Mouse (Mus musculus) Patski (cell line): ENCODE results near the gene Angptl1. TPM values are rescaled to one million over a fixed set of nuclear protein-coding genes. Genes with fewer than 3 reads are reported as not detected.

Experiments
- ATAC-seq: fragments of 100-300 bp; one replicate; pipeline ENCODE4 v1.8.0; 2021
- CTCF ChIA-PET: fragments of 350-600 bp; sonication (Branson Sonifier 250); formaldehyde crosslinking; loops from one replicate; lab custom pipeline; 2022; ENCODE audit warnings: inconsistent platforms; lab: Charles Lee
- POLR2A ChIA-PET: fragments of 350-600 bp; sonication (Branson Sonifier 250); formaldehyde crosslinking; loops from one replicate; lab custom pipeline; 2022; ENCODE audit warnings: antibody characterized with exemption, inconsistent platforms; lab: Charles Lee
- DNase-seq: peaks from one replicate; pipeline ENCODE4 v3.0.0-alpha.2; 2011; ENCODE audit warnings: low read depth, low spot score
- H3K27me3 ChIP-seq: fragments of 371-371 bp; one replicate; pipeline ENCODE4 v1.5.1; 2021
- CTCF ChIP-seq: fragments of 100-300 bp; IDR thresholded peaks from one replicate; pipeline ENCODE4 v1.5.1; 2021
- in situ Hi-C: fragments of 300-500 bp; cut with MboI; formaldehyde crosslinking; loops from 3 replicates; pipeline ENCODE4 v1.11.1; 2018; ENCODE audit warnings: low pct_unique_long_range_greater_than_20kb, mixed read lengths
- polyA plus RNA-seq: library from polyadenylated mRNA; unstranded; gene quantifications from one replicate; pipeline ENCODE4 v1.2.3, GENCODE M21; 2021

Gene Angptl1
- polyA plus RNA-seq, 1 experiment from 2014 or later = 0.10 TPM

- CTCF ChIA-PET = no interaction called here
- ATAC-seq (no peak), DNase-seq (no peak)
- H3K27me3 ChIP-seq = no peaks in the 10 kb centered on the region
- TF ChIP-seq CTCF = no peak
- POLR2A ChIA-PET = no interaction called here
- in situ Hi-C loops = no loop called here
These were observed 25.4 kb downstream of the Angptl1 start for GRCm38 (mm10) chr1:156863726-156864125.

- POLR2A ChIA-PET = no interaction called here
- in situ Hi-C loops = no loop called here
These were observed 25.9 kb downstream of the Angptl1 start for GRCm38 (mm10) chr1:156864240-156864639.

GRCm38 (mm10) chr1:156870028-156870427, 31.7 kb downstream of the Angptl1 start:
- POLR2A ChIA-PET = no interaction called here
- no peak for TF ChIP-seq CTCF
- in situ Hi-C loops = no loop called here
- ATAC-seq (no peak), DNase-seq (no peak)
- CTCF ChIA-PET = no interaction called here
- H3K27me3 ChIP-seq = peaks cover 5% of the 10 kb centered on the region

More at GRCm38 (mm10) chr1:156864240-156864639, 25.9 kb downstream of the Angptl1 start:
- TF ChIP-seq CTCF = no peak
- no peak for DNase-seq
- no peak for ATAC-seq
- H3K27me3 ChIP-seq = peaks cover 4% of the 10 kb centered on the region
- CTCF ChIA-PET = no interaction called here

- POLR2A ChIA-PET = no interaction called here
These were observed 32.3 kb downstream of the Angptl1 start for GRCm38 (mm10) chr1:156870616-156871015.

GRCm38 (mm10) chr1:156884782-156885181, 46.4 kb downstream of the Angptl1 start:
- DNase-seq (peak; percentile 9), ATAC-seq (no peak)
- in situ Hi-C loops = no loop called here
- ChIA-PET POLR2A (no interaction called here), CTCF (no interaction called here)
- TF ChIP-seq CTCF = no peak
- H3K27me3 ChIP-seq = no peaks in the 10 kb centered on the region

More at GRCm38 (mm10) chr1:156870616-156871015, 32.3 kb downstream of the Angptl1 start:
- peaks cover 5% of the 10 kb centered on the region for H3K27me3 ChIP-seq
- ATAC-seq (no peak), DNase-seq (no peak)
- no peak for TF ChIP-seq CTCF
- CTCF ChIA-PET = no interaction called here
- in situ Hi-C loops = no loop called here

GRCm38 (mm10) chr1:156885879-156886278, 47.5 kb downstream of the Angptl1 start:
- POLR2A ChIA-PET = no interaction called here
- no peaks in the 10 kb centered on the region for H3K27me3 ChIP-seq
- TF ChIP-seq CTCF = peak; percentile 26
- DNase-seq (no peak), ATAC-seq (no peak)
- in situ Hi-C loops = no loop called here
- CTCF ChIA-PET = interaction anchor here (1.3 kb wide), 1 partner anchor 20 kb away, joined by 3 read pairs; no protein-coding TSS in a partner anchor

GRCm38 (mm10) chr1:156888830-156889229, 50.5 kb downstream of the Angptl1 start:
- TF ChIP-seq CTCF = peak; percentile 57
- CTCF ChIA-PET = interaction anchor here (1.0 to 1.6 kb wide), 4 partner anchors 15 to 145 kb away, joined by 3 to 4 read pairs (median 3); no protein-coding TSS in a partner anchor
- no peaks in the 10 kb centered on the region for H3K27me3 ChIP-seq
- no peak for ATAC-seq
- in situ Hi-C loops = no loop called here
- POLR2A ChIA-PET = no interaction called here
- DNase-seq = no peak

- no peaks in the 10 kb centered on the region for H3K27me3 ChIP-seq
- in situ Hi-C loops = loop anchor here (5.0 kb wide), 1 partner anchor 149 kb away; no protein-coding TSS in a partner anchor
- DNase-seq (no peak), ATAC-seq (no peak)
- peak; percentile 33 for TF ChIP-seq CTCF
- CTCF ChIA-PET = interaction anchor here (2.0 kb wide), 1 partner anchor 150 kb away, joined by 5 read pairs; no protein-coding TSS in a partner anchor
- POLR2A ChIA-PET = interaction anchor here (0.6 kb wide), 1 partner anchor 819 kb away, joined by 3 read pairs; no protein-coding TSS in a partner anchor
These were observed 53.2 kb downstream of the Angptl1 start for GRCm38 (mm10) chr1:156891561-156891960.

GRCm38 (mm10) chr1:156901689-156902088, 63.3 kb downstream of the Angptl1 start:
- in situ Hi-C loops = loop anchor here (10.0 kb wide), 1 partner anchor 383 kb away; no protein-coding TSS in a partner anchor
- ATAC-seq = no peak
- ChIA-PET CTCF (interaction anchor here (1.4 kb wide), 1 partner anchor 175 kb away, joined by 3 read pairs; no protein-coding TSS in a partner anchor), POLR2A (interaction anchor here (0.5 to 0.6 kb wide), 2 partner anchors 119 to 1089 kb away, joined by 4 to 6 read pairs; partner anchors contain the start of gene Qsox1)
- no peak for TF ChIP-seq CTCF
- no peaks in the 10 kb centered on the region for H3K27me3 ChIP-seq
- no peak for DNase-seq

GRCm38 (mm10) chr1:156903899-156904298, 65.5 kb downstream of the Angptl1 start:
- in situ Hi-C loops = loop anchor here (10.0 kb wide), 1 partner anchor 381 kb away; no protein-coding TSS in a partner anchor
- no peak for TF ChIP-seq CTCF
- H3K27me3 ChIP-seq = no peaks in the 10 kb centered on the region
- ChIA-PET CTCF (interaction anchor here (1.3 to 2.6 kb wide), 4 partner anchors 14 to 162 kb away, joined by 3 to 10 read pairs (median 4); no protein-coding TSS in a partner anchor), POLR2A (no interaction called here)
- ATAC-seq (no peak), DNase-seq (no peak)

- no peaks in the 10 kb centered on the region for H3K27me3 ChIP-seq
- TF ChIP-seq CTCF = no peak
- no peak for ATAC-seq
- DNase-seq = no peak
- in situ Hi-C loops = loop anchor here (10.0 kb wide), 1 partner anchor 379 kb away; no protein-coding TSS in a partner anchor
- CTCF ChIA-PET = interaction anchor here (1.1 to 1.8 kb wide), 5 partner anchors 10 to 174 kb away, joined by 3 to 6 read pairs (median 4); no protein-coding TSS in a partner anchor
- POLR2A ChIA-PET = interaction anchor here (0.6 to 0.8 kb wide), 2 partner anchors 176 to 209 kb away, joined by 3 read pairs; no protein-coding TSS in a partner anchor
These were observed 67.3 kb downstream of the Angptl1 start for GRCm38 (mm10) chr1:156905660-156906059.
